Mouse (Mus musculus): Measurements from ENCODE around the gene Otub1. TPM values are rescaled to one million over a fixed set of nuclear protein-coding genes. Genes with fewer than 3 reads are reported as not detected.

Otub1 gene
- 80.2 TPM for polyA plus RNA-seq (2017; shearing (Covaris generic))

DNA sequence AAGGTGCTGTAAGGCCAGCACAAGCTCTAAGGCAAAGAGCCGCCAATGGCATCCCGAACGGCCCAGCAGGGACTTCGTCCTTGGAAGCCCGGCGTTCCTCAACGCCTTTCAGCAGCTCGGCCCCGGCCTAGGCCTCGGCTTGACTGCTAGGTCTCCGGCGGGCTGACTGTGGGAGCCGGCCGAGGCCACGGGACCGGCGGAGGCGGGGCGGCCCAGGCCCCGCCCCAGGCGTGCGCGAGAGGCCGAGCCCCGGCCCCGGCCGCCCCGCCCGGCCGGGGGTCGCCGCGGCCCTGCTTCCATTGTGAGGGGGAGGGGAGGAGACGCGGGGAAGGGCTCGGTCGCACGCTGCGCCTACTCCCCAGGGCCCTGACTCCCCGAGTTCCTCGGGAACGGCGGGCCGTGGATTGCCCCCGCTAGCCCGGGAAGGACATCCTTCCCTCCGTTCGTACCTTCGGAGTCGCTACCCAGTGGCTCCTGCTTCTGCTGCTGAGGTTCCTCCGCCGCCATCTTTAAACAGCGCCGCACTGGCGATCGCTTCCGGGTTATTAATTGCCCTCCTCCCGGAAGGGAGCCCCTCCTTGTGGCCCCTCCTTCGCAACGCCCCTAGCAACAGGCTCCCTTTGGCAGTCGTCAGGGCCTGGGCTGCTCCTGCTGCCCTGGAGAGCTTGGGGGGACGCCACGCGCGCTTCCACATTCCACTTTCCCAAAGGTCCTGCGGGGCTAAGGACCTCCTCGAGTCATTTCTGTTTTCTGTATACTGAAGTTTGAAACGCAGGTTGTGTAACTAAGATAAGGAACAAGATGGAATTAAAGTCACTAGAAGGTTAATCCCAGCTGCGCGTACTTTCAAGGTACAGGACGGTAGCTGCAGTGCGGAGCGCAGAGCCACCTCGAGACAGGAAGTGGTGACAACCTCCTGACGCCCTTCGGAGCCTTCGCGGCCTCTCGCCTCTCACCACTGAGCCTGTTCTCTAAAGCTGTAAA is at the start of gene Otub1:
Gene Otub1 (minus strand): TSS at position 564 of the 984 bp plus-strand sequence.

DNA sequence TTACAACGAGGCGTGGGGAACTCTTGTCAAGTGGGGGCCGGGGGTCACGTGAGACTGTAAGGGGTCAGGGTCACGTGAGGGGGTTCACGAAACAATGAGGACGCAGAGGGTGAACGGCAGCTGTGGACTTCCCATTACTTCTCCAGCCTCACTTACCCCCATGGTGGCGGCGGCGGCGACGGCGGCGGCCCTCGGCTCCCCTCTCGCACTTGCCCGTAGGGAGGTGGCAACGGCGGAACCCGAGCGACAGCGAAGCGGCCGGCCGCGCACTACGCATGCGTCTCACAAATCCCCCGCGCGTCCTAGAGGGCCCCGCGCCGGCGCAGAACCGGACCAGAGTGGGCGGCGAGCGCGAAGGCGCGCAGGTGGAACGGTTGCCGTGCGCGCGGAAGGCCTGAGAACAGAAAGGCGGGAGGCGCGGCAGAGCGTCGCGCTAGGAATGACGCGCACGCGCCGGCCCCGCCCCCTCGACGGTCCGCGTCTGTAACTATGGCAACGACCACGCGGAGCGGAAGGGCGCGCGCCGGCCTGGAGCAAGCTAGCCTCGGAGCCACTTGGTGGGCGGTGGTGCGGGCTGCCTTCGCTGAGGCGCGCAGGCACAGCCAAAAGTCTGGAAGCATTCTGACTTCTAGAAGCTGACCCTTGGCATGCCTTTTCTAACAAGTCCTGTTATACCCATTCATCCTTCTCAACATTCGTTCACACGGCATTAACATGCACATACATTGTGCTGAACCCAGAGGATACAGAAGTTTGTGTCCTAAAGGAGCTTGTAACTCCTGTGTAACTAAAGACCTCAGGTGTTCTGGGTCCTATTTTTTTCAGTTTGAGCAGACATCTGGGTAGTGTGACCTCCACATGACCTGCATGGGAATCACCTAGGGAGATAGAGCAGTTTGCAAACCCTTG is 34.9 kb upstream of the Otub1 start, which contains the start of gene Naa40:
Gene Naa40 (minus strand): TSS at position 402 of the 909 bp plus-strand sequence.

DNA sequence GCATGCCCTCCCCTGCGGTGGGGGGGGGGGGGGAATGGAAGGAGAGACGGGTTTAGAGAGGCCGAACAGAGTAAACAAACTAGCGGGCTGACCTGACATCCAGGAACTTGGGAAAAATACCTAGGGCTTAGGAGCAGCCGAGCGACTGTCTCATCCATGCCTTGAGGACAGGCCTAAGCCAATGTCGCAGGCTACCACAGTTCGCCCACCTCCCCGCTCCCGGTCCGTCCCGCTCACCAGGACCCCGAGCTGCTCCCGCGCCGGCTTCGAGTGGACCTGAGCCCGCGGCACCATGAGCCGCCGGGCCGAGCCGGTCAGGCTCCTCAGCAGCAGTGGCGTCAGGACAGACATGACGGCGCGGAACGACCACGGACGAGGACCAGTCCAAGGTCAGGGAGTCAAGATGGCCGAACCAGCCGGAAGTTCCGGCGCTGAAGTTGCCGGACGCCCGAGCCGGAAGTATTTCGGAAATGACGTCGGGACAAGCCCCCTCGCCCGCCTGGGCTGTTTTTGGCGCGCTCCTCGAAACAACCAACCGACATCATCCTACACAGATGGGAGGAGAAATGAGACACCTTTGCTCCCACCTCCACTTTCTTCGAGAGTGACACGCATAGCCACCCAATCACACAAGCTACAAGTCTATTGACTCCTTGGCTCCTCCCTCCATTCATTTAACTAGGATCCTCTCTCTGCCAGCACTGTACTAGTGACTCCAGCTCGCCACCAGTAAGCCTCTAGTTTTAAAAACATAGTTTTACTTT is 11.2 kb upstream of the Otub1 start, which contains the start of gene Cox8a:
Gene Cox8a (minus strand): TSS at position 455 of the 764 bp plus-strand sequence.

Other genes starting within 250 kb of the Otub1 start
- 32.1 TPM for gene Ppp1r14b, start 231.3 kb downstream of the Otub1 start, polyA plus RNA-seq (2017; shearing (Covaris generic))
- gene Plcb3, start 229.8 kb downstream of the Otub1 start, polyA plus RNA-seq (2017; shearing (Covaris generic)), result 15.8 TPM
- 57.9 TPM for gene Fkbp2, start 225.8 kb downstream of the Otub1 start, polyA plus RNA-seq (2017; shearing (Covaris generic))
- 2.1 TPM for gene Vegfb, start 218.7 kb downstream of the Otub1 start, polyA plus RNA-seq (2017; shearing (Covaris generic))
- gene Dnajc4, start 213.7 kb downstream of the Otub1 start, polyA plus RNA-seq (2017; shearing (Covaris generic)), result 54.6 TPM
- gene Nudt22, start 210.2 kb downstream of the Otub1 start, polyA plus RNA-seq (2017; shearing (Covaris generic)), result 39.3 TPM
- gene Trpt1, start 210.2 kb downstream of the Otub1 start, polyA plus RNA-seq (2017; shearing (Covaris generic)), result 8.9 TPM
- gene Fermt3, start 186.8 kb downstream of the Otub1 start, polyA plus RNA-seq (2017; shearing (Covaris generic)), result 472 TPM
- gene Stip1, start 166.3 kb downstream of the Otub1 start, polyA plus RNA-seq (2017; shearing (Covaris generic)), result 205 TPM
- gene Macrod1, start 149.5 kb downstream of the Otub1 start, polyA plus RNA-seq (2017; shearing (Covaris generic)), result 3.3 TPM
- not detected for gene Flrt1, start 100.6 kb downstream of the Otub1 start, polyA plus RNA-seq (2017; shearing (Covaris generic))
- 485 TPM for gene Cox8a, start 11.3 kb upstream of the Otub1 start, polyA plus RNA-seq (2017; shearing (Covaris generic))
- gene Naa40, start 34.9 kb upstream of the Otub1 start, polyA plus RNA-seq (2017; shearing (Covaris generic)), result 56.7 TPM
- 0.43 TPM for gene Rcor2, start 61.0 kb upstream of the Otub1 start, polyA plus RNA-seq (2017; shearing (Covaris generic))
- 97.8 TPM for gene Mark2, start 135.5 kb upstream of the Otub1 start, polyA plus RNA-seq (2017; shearing (Covaris generic))
- gene Spindoc, start 176.7 kb upstream of the Otub1 start, polyA plus RNA-seq (2017; shearing (Covaris generic)), result 7.8 TPM
- gene 2700081O15Rik, start 211.3 kb upstream of the Otub1 start, polyA plus RNA-seq (2017; shearing (Covaris generic)), result 0.07 TPM